Mouse (Mus musculus) cerebellum, postnatal 10 days (tissue): ENCODE measurements around the gene Ppp2r1b.
"Not testable (repeated sequence)": the region's sequence is repeated elsewhere in the genome, so short reads cannot be mapped to it uniquely, and the experiment has no call there.

ENCODE experiments used
- DNase-seq, 2 experiments: peaks; one replicate each; pipeline ENCODE4 v3.0.0; 2021; ENCODE audit warnings: mixed read lengths in 2 of 2

The Ppp2r1b gene

DNA sequence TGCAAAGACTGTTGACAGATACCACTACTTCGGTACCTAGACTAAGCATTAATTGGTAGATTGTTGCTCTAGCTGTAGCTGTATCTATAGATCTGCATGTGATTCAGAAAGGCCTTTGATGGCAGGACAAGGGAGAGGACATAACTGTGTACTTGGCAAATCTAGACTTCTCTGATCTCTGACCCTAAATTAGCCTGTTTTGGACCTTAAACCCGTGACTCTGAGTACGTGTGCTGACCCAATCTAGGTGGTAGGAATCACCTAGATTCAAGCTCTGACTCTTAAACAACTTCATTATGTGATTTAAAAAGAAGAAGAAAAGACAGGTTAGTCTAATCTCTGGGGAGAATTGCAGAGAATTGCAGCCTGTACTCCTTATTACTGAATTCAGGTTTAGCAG lies at the start of gene Ppp2r1b:
Ppp2r1b (plus strand) TSS at position 221 of the 400 bp plus-strand sequence.
- no peak for DNase-seq

DNA sequence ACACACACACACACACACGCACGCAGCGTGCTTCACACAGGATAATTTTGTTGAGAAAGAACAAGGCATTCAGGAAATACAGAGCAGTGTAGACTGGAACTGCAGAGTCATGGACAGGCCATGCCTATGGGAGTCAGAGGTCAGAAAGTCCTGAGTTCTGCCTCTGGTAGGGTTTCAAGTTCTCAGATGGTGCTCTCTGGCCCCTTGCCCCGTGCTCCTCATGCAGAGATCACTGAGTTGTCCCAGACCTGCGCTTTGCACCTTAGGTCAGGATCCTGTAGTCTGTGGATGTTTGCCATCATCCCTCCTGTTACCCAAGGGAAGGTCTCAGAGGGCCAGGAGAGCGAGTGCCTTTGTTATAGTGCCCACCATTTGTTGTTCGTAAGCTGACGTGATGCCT lies 48.3 kb upstream of the Ppp2r1b start:
- no peak for DNase-seq

GRCm38 (mm10) chr9:50797641-50798040 lies 47.5 kb upstream of the Ppp2r1b start:
- no peak for DNase-seq

DNA sequence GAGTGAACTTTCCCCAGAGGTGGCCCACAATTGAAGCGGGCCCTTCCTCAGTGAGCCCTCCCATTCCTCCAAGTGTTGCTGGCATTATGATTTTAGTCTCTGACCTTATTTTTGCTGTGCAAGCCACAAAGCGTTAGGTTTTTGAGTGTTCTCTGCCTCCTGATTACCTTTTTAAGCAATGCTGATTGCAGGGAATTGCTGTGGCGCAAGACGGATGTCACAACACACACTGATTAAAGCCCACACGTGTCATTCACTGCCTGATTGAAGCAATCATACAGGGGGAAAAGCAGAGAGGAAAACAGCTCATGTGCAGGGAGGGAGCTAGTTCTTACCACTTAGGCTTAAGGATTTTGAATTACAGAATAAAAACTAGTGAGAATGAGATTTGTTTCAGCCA lies 46.7 kb upstream of the Ppp2r1b start:
- no peak for DNase-seq

GRCm38 (mm10) chr9:50800985-50801384 lies 44.1 kb upstream of the Ppp2r1b start:
- peak; percentile 63 to 70 for DNase-seq

GRCm38 (mm10) chr9:50803055-50803671 lies 41.9 kb upstream of the Ppp2r1b start:
- no peak for DNase-seq

DNA sequence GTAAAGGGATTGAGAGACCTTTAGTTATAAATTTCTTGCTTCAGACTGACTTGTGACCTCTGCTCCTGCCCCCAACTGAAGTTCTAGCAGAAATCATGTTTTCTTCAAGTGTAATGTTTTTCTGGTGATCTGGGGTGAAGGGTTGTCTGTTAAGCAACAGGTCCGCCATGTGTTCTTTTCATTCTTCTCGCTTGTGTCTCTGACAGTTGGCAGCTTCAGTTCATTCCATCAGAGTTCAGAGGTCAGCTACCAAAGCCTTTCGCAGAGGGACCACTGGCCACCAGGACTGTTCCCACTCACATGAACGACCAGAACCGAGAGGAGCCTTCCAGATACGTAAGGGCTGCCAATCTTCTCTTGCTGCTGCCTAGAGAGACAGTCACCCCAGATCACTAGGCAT lies 36.6 kb upstream of the Ppp2r1b start:
- DNase-seq: no peak

GRCm38 (mm10) chr9:50809146-50809545 lies 36.0 kb upstream of the Ppp2r1b start:
- DNase-seq: no peak

- DNase-seq: no peak
Observed at GRCm38 (mm10) chr9:50811187-50811586, 33.9 kb upstream of the Ppp2r1b start.

- no peak for DNase-seq
Observed at GRCm38 (mm10) chr9:50811746-50812145, 33.4 kb upstream of the Ppp2r1b start.

- DNase-seq: no peak
Observed at GRCm38 (mm10) chr9:50813796-50814195, 31.3 kb upstream of the Ppp2r1b start.

GRCm38 (mm10) chr9:50815666-50816065 lies 29.4 kb upstream of the Ppp2r1b start:
- DNase-seq: no peak

DNA sequence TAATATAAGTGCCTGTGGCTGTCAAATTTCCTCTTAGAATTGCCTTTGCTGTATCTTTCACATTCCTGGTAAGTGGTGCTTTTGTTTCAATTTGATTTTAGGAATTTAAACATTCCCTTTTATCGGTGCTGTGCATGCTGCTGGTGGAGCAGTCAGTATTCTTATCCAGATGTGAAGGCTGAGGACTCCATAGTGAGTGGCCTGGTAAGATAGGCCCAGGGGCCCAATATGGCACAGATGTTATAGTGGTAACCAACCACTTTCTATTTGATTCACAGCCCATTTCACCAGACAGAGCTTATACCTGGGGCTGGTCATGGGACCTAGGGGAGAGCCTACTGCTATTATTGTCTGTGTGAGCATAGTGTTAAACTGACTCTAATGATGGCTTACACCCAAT lies 28.6 kb upstream of the Ppp2r1b start:
- DNase-seq: no peak

- no peak for DNase-seq
Observed at GRCm38 (mm10) chr9:50818050-50818449, 27.1 kb upstream of the Ppp2r1b start.

DNA sequence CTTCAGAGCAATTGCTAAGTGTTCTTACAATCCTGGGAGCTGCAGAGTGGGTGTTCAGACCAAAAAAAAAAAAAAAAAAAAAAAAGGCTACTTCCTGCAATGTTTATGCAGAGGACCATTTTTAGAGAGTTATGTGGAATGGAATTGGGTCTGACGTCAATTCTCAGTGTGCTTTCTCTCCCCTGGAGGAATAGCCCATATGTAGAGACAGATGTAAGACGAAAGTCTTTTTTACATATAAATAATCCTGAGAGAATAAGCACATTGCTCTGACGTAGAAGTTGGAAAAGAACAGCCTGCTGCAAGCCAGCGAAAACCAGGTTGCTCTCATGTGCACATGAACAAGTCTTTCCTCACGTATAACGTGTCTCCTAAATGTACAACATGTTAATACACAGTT lies 25.4 kb upstream of the Ppp2r1b start:
- DNase-seq: no peak

GRCm38 (mm10) chr9:50821651-50822050 lies 23.4 kb upstream of the Ppp2r1b start:
- no peak for DNase-seq

DNA sequence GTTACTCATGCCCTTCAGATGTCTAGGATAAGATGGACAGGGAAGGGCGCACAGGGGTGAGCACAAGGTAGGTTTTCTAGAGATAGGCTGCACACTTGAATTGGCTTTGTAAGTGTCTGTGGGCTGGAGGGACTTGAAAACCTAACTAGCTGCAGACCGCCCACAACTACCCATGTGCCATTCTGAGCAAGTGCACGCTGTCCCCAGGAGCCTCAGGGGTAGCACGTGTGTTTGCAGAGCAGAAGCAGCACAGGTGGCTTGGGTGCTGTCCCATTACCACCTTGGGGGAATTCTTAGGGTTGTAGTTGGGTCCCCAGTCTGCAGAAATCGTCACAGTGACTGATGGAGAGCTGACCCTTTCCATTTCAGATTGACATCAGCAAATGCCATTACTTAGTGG lies 22.9 kb upstream of the Ppp2r1b start:
- no peak for DNase-seq

- no peak for DNase-seq
Observed at GRCm38 (mm10) chr9:50823779-50824453, 21.2 kb upstream of the Ppp2r1b start.

DNA sequence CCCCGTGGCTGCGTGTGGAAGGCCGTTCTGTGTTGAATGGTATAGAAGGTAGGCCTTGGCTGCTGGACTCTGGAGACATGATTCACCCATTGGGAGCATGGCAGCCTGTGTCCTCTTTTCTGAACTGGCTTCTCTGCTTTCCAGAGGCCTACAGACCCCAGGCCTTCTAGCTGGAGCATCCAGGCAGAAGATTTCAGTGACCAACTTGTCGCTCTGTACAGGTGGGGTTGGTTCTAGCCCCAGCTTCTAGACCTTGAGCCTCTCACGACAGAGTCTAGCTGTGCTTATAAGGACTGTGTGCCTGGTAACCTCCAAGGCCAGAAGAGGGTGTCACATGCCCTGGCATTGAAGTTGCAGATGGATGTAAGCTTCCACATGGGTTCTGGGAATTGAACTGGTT lies 13.6 kb upstream of the Ppp2r1b start:
- DNase-seq: no peak

DNA sequence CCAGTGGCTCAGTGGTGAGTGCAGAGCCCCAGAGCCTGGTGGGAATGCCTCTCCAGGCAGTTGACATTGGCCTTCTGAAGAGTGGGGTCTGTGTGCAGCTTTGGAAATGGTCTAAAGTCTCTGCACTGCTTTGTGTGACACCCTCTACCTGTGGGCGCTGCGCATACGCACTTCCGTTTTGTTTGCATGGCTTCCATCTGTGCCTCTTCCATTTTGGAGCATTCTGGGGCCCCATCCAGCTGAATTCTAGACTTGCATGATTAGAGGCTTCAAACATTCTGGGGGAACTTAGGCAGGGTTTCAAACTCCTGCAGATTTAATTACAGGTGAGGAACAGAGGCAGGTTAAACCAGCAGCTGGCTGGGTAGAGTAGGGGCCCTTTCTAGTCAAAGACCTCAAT lies 12.9 kb upstream of the Ppp2r1b start:
- no peak for DNase-seq

GRCm38 (mm10) chr9:50832582-50832981 lies 12.5 kb upstream of the Ppp2r1b start:
- DNase-seq: not testable (repeated sequence)

- DNase-seq: no peak
Observed at GRCm38 (mm10) chr9:50833786-50834185, 11.3 kb upstream of the Ppp2r1b start.

GRCm38 (mm10) chr9:50835068-50835705 lies 9.9 kb upstream of the Ppp2r1b start:
- no peak for DNase-seq

DNA sequence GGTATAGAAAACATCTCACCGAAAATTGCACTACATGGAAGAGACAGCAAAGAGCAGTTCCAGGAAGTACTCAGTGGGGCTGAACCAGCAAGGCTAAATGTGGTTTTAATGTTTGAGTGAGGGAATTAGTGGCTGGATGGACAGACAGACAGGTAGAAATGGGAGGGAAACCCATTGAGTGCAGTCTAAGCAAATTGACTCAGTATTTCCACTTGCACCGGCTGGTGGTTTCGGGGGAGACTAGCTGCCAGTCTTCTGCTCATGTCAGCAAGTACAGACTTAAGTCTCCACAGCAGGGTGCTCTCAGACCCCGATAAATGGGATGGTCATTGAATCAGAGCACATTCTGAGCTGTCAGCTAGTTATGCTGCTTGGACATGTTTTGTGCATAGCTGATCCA lies 9.0 kb upstream of the Ppp2r1b start:
- DNase-seq: no peak
